Mouse (Mus musculus): ENCODE measurements around the gene Exph5.
A peak's percentile ranks its signal among the peaks of the same experiment; 100 is the strongest.

The Exph5 gene

DNA sequence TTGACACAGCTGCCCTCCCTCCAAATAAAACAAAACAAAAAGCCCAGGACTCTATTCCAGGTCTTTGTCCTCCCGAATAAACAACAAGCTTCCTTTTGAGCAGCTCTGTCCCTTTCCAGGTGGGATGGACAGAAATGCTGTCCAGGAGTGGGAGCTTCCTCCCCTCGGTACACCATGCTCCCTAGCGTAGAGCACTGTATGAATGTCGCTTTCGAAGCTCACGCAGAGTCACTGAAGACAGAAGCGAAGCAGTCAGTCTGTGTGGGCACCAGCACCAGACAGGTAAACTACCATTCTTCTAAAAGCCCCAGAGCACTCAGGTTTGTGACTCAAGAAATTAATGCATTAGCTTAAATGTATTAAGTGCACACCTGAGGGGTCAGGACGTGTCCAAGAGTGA lies 20.2 kb downstream of the Exph5 start:
- peak in 1 of 2 experiments; percentile 55 for DNase-seq

DNA sequence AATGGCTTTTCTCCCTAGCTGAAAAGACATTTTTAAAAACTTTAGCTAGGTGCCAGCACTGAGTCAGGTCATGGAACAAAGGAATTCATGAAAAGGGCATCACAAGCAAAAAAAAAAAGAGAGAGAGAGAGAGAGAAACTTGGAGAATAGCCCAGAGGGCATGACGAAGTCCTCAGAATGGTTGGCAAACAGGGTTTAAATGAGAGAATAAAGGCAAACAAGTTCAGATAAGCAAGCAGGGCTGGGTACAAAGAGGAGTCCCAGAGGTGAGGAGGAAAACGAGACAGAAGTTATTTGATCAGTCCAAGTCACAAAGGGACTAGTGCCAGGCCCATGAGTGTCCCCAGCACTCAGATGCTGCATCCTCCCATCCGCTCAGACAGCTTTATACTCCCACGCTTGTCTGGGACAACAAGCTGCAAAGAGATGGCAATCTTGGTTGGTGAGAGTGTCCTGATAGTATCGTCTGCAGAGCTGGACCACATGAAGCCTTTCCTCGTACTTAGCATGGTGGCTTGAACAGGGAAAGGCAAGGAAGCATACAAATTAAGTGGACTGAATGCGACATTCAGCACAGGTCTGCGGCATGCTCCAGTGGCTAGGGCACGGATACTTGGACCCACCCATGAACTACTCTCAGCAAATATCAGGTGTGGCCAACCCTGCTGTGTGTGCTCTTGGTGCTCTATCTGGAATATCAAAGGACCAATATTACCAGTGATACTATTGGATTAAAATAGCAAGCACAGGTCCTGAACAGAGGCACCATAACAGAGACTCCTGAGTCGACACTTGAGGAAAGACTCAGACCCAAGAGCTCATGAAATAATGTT lies 22.2 kb downstream of the Exph5 start:
- DNase-seq, result peak; percentile 20 to 39

DNA sequence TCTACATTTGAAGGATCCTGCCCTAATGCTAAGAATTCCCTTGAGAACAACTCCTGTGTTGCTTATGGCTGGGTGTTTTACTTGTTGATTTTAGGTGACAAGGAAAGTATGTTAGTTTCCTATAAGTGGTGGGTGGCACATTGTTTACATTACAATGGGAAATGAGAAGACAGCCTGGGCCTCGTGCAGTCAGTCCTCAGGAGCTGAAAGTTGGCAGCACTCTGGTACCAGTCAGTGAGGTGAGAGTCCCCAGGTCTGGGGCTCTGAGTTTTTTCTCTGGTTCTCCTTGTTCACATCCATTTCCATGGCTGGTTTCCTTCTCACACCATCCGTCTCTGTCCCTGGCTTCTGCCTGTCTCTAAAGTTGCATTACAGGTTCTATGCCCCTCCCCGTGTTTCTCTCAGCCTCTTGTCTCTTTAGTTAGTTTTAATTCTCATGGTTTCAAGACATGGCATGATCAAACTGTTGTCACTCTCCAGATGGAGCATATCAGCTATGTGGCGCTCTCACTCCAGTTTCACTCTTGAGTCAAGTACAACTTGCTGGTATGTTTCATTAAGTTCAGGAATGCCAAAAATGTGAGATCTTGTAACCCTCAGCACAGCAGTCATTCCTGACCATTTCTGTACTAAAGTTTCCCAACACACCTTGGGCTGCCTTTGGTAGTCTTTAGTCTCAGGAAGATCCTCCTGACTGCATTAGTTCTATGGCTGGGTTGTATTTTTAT lies 24.1 kb downstream of the Exph5 start:
- no peak for DNase-seq

DNA sequence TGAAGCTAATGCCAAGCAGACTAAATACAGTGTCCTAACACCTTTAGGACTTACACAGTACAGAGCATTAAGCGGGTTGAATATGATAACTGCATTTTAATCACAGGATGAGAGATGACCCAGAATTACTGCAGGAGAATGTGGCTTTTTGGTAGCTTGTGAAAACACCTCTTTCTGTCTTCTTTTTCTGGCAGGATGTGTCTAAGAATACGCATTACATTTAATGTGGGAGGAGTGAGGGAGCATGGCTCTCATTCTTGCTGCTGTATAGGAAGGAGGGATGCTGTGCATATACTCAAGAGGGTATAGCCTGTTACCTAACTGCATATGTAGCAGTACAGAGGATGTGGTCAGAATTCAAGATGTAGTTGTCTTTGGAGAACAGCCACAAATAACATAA lies 26.7 kb downstream of the Exph5 start:
- DNase-seq, result no peak

DNA sequence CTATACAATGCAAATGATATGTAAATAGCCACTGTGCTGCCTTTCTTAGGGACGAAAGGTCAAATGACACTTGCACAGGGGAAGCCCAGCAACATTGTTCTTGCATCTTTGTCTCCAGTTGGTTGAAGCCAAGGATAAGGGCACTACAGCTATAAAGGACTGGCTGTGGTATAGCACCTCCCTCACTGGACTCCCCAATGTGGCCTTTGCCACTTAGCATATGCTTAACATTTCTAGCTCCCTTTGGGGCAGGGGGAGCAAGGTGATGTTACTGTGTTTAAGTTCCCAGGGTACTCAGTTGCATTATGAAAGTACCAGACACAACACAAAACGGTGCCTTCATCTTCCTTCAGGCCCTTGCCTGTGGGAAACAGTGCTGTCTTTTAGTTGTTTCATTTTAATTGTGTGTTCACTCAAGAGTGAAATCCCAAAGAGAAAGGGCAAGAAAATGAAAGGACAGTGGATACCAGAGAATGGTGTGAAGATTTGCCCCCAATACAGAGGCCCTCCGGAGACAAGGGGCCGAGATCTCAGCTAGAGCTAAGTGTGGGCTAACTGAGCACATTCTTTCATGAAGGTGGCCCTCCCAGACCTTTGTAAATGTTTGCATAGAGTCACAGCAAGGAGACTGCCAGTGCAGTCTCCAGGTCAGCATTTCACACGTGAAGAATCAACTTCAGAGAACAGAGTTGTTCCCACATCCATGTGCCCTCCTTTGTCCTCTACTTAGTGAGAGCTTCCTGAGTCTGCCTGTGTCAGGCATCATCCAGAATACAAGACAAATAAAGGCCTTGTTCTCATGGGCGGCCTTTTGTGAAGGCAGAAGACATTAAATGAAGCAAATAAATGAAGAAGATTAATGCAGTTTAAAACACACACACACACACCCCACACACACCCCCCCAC lies 28.1 kb downstream of the Exph5 start:
- no peak for DNase-seq

DNA sequence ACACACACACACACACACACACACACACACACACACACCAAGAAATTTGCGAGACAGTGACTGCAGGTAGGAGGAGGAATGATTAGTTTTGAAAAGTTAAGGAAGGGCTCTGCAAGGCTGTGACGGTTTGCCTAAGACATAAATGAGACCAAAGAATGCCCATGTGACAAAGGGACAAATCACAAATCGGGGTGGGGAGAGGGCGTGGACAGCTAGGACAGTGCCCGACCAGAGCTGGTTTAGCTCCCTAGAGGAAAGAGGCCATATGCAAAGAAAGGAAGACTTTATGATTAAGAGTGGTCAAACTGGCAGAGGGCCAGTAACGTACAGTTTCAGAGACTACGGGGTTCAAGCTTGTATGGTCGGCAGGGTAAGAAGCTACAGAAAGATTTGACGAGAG lies 28.8 kb downstream of the Exph5 start:
- DNase-seq, result no peak

DNA sequence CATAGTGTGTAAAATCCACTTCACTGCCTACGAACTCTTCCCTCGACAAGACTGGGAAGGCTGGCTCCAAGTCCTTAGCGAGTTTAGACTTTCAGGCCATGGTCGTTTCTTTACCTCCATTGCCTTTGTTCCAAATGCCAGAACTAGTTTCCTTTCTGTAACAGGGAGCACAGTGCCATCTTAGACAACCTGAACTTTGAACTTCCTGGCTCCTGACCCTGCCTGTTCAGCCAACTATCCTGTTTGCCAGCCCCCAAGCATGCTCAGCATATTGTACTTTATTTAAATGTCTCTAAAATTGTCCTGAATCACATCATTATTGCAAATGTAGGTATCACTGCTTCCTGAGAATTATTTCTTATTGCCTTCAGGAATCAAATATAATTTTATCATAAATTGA lies 32.0 kb downstream of the Exph5 start:
- DNase-seq, result no peak

DNA sequence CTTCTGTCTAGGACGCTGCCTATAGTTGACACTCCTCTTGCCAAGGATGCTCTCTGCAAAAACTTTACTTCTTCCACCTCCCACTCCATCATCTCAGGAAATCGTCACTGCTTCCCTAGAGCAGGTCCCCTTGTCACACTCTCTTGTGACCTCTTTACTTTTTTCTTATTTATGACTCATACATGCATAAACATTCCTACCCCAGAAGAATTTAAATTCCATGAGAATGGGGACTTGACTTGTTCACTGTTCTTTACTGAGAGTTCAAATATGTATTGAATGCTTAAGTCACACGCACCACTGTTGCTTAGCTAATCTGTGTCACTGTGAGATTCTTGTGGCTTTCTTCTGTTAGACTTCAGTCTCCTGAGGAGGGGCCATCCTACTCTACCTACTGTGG lies 33.7 kb downstream of the Exph5 start:
- no peak for DNase-seq

DNA sequence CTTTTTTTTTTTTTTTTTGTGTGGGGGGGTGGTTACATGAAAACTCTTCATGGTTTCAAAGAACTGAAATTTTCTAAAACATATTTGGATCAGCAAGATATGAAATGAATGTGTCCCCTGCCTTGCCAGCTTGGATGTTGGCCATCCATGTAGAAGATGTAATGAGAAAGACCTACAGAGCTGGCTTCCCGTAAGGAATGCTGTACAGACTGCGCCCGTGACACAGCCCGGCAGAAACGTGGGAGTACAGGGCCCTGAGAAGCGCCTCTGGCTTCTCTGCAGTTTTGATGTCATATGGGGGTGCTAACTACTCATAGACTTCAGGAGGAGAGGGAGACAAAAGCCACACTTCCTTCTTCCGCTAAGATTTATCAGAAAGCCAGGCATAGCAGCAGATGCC lies 38.1 kb downstream of the Exph5 start:
- DNase-seq, result no peak

DNA sequence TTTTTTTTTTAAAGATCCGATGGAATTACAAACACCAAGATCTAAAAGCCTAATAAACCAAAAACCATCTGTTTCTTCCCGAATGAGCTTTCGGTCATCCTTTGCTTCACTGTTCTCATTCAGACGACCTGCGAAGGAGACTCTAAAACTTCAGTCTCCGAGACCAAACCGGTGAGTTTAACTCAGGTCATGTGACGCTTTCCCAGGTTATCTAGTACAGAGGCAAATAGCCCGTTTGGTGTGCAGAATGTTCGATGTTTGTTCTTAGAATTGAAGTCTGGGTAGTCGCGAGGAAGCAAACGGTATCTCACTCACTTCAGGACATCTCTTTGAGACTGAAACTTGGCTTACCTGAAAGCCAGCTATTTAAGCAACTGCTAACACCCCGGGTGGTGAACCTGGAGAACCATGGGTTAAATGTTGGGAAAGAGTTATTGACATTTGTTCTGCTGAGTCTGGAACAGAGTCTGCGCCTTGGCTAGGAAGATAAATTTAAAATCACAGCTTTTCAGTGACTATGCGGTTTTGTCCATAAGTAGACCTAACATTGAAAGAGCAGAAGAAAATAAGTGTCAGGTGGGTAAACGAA lies 39.0 kb downstream of the Exph5 start:
- peak in 1 of 2 experiments; percentile 45 for DNase-seq

DNA sequence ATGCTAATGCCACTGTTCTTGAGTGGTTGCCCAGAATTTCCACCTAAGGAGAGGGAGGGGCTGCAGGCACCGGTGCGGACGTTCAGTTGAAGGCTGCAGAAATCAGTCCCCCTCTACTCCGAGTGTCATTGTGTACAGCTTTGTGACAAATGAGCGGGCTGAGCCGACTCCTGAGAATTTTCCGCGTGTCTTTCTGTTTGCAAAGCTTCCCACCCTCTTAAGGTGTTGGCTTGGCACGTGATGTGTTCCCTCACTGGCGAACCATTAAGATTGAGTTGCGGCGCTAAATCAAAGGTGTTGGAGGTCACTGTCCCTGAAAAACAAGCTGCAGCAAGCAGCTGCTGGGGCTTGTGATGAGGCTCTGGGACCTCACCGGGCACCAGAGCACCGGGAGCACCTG lies 39.5 kb downstream of the Exph5 start:
- peak; percentile 69 to 74 for DNase-seq

DNA sequence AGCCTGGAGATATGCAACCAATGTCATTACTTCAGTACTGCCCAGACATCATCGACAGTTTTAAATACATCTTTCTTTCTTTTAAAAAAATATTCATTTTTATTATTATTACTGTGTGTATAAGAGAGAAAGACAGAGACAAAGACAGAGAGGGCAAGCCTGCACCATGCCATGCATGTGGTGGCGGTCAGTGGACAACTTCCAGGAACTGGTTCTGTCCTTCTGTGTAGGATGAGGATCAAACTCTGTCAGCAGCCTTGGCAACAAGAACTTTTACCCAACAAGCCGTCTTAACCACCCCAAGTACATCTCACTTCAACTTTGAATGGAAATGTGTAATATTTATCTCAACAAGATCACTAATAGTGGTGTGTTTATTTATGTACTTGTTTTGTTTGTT lies 40.5 kb downstream of the Exph5 start:
- peak; percentile 49 to 51 for DNase-seq

DNA sequence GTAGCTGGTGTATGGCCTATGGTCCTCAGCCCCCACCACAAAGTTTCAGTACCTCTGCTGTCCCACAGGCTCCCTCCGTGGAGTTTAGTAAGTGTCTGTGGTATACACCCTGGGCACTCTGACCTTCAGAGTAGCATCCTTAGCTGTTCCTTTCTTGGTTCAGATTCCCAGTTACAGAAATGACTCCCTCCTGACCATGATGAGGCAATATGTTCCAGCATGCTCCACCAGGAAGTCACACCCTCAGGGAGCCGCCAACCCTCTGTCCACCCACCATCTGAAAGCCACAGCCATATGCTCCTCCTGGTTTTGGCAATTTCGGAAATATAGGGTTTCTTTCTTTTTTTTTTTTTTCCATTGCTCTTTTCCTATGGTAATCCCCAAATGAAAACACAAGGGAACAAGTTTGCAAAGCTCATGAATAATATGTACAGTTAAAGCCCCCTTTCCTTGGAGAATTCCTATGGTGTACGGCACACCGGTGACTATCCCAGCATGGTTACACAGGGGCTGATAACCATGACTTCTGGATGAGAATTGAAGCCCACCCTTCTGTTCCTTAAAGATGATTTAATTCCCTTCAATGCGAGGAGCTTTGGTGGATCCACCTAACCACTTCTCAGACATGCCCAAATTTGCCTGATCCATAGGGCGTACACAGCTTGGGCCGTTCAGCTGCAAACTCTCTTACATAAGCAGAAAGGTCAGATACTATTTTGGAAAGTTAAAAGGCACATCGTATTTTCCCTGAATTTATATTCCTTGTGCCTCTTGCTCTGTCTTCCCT lies 43.4 kb downstream of the Exph5 start:
- DNase-seq, result no peak

DNA sequence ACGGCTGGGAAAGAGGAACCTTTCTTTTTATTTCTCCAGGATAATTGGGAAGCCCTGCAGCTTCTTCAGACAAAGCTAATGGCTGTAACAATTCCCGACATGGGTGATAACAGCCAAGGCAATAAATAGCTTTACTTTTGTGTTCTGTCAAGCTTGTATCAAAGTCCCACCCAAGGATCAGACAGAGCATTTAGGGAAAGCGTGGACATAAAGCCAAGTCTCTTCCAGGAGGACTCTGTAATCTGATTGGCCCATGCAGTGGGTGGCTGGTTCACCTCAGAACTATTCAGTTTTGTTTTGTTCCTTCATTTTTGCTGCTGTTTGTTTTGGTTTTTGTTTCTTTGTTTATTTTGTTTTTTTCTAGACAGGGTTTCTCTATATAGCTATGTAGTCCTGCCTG lies 44.3 kb downstream of the Exph5 start:
- no peak for DNase-seq

DNA sequence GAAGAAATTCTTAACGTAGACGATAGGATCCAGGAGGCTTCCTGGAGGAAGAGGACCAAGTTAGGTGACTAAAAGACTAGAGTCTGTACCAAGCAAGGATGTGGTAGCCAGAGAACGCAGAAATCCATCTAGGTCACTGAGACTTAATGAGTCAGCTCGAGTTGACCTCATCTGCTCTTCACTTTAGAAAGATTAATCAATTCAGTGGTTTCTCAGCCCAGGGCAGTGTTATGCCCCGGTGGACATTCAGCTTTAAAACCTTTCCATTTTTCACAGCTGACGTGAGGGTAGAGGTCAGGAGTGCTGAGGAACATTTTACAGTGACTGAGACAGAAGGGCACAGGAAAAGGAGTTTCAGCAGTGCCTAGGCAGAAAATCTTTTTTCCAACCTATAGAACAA lies 44.9 kb downstream of the Exph5 start:
- no peak for DNase-seq

DNA sequence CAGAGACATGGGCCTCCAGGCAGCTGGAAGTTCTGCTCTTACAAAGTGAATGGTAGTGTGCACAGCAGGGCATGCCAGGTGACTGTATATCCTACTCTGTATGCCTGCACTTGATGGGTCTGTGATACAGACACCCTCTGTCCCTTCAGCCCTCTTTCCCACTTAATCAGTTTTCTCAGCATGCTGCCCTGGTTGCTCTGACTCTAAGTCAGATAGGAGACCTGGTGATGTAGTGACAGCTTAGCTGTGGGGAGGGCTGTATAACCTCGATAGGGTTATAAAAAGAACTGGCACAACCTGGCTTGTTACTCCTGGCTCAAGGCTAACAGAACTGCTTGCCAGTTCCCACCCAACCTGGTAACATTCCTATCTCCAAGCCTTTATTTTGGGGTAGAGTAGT lies 47.7 kb downstream of the Exph5 start:
- peak; percentile 19 to 20 for DNase-seq

DNA sequence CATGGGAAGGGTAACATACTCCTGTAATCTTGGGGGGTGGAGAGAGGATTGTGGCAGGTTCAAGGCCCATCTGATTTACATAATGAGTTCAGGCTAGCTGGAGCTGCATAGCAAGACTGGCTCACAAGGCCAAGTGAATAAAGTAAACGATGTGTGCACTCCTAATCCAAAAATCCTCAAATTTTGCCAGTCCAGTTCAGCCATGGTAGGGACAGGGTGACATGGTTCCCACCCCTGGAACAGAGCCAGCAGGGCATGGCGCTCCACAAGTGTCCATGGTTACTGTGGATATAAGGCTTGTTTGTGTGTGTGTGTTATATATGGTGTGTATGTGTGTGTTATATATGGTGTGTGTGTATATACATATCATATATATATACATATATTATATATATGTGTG lies 48.9 kb downstream of the Exph5 start:
- DNase-seq, result peak in 1 of 2 experiments; percentile 15

DNA sequence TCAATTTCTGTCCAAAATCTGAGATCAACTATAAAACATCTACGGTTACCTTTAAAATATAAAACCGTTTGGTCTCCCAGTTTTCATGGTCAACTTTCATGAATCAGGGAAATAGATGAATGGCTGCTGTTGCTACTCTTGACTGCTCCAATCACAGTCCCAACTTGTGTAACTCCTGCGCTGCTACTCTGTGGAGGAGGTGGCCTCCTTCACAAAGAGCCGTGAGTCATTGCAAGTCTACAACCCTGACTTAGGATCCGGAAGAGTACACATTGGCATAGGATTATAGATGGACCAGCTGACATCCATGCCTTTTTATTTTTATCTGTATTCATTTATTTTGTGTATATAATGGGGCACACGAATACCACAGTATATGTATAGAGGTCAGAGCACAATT lies 50.4 kb downstream of the Exph5 start:
- DNase-seq, result no peak

DNA sequence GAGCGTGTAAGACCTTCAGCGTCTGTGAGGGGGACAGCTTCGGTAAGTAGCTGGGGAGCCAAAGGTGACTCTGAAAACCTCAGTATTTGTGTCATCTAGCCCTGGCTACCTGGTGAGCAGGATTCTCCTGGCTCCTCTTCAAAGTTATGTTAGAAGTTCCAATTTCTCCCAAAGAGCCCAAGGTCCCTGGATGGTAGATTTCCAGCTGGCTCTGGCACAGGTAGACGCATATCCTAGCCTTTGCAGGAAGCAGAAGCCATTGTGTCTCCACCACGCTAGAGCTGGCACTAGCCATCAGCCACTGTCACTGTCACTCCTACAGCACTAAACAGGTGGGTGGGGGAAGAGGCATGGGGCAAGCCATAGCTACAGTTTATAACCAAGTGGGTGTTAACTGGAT lies 51.7 kb downstream of the Exph5 start:
- no peak for DNase-seq

DNA sequence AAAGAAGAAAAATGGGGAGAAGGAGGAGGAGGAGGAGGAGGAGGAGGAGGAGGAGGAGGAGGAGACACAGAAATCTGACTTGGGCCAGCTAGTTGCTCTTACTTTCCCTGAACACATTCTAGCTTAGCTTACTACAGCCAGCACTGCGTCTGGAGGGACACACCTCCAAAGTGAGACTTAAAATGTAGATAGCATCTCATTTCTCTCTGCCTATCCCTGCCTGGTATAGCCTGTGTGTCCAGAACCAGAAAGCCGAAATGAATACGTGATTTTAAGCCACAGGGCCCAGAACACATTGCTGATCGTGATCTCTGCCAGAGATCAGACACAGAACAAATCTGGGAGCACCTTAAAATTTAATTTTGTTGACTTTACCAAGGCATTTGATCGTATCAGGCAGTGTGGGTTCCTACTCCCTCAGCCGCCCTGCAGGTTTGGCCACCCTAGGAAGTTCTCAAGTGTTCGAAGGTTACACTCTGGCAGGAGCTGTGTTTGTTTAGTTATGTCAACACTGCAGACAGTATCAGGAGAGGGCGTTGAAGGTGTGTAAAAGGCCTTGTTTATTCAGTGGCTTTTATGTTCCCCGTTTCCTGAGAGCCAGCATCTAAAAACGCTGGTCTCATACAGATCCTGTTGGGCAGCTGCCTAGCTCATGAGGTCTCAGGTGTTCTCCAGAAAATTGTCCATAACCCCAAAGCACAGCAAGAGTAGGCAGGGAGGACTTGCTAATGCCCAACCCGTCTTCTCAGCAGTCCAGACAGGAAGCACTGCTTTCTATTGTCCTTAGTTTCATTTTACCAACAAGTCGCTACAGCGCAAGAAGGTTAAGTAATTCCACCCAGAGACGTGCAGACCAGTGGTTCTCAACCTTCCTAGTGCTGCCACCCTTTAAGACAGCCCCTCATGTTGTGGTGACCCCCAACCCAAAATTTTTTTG lies 55.0 kb downstream of the Exph5 start:
- no peak for DNase-seq

DNA sequence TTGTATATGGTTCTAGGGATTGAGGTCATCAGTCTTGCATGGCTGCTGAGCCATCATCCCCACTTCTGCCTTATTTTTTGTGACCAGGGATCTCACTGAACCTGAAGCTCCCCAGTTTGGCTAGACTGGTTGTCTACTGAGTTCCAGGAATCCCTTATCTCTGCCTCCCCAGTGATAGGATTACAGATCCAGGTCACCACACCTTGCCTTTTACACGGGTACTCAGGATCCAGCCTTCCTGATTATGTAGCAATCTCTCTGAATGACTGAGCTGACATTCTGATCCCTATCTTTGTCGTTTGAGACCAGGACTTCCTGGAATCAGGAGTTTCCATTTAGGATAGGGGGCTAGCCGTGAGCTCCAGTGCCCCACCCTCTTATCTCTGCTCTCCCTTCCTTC lies 69.9 kb downstream of the Exph5 start:
- no peak for DNase-seq
